Mouse (Mus musculus): ENCODE measurements around the gene Gm44511.
A peak's percentile ranks its signal among the peaks of the same experiment; 100 is the strongest.

DNA sequence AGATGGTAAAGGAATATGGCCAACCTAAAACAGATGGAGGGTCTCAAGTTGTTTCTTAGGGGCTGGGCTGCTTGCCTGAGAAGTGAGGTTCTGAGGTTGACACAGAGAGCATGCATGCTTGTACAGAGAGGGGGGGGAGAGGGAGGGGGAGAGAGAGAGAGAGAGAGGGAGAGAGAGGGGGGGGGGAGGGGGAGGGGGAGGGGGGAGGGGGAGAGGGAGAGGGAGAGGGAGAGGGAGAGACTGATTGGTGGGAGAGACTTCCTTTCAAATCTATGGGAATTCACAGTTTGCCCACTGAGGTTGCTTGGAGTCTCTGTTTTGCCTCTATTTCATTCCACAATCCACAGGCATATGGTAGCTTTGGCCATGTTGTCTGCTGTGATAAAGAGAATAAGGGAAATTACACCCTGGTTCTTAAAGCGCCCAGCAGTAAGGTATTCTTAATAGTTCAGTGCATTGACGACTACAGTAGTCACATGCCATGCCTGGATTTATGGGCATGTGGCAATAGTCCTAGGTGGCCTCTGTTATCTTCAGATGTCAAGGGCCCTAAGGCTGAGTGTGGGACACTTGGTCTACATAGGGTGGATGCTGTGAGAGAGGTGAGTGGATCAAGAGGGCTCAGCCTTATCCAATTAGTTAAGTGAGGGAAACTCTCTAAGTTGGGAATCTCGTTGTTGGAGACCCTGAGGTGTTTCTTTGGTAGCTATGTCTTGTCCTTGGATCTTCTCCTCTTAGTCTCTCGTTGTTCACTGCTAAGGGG is 15.4 kb upstream of the Gm44511 start:
- TF ChIP-seq CHD2 (IDR thresholded peaks at IDR 0.05; ENCODE audit: low read length), result no peak
- TF ChIP-seq POLR2AphosphoS2 (IDR thresholded peaks at IDR 0.05; ENCODE audit: low read length), result no peak
- TF ChIP-seq CTCF (IDR thresholded peaks at IDR 0.05 in 2 of 3, conservative IDR thresholded peaks at IDR 0.05 in 1 of 3; ENCODE audit: control insufficient read depth in 1 of 3, insufficient read depth in 1 of 3, low read depth in 2 of 3, low read length in 3 of 3, poor library complexity in 1 of 3, severe bottlenecking in 1 of 3), result no peak
- TF ChIP-seq TBP (IDR thresholded peaks at IDR 0.05; ENCODE audit: low read depth, low read length), result no peak
- peak; percentile 52 for TF ChIP-seq MYC (IDR thresholded peaks at IDR 0.05; ENCODE audit: low read depth, low read length)
- TF ChIP-seq EP300 (IDR thresholded peaks at IDR 0.05; ENCODE audit: low read depth in 1 of 2, low read length in 2 of 2), result no peak
- peak; percentile 39; the same call in 1 of the 2 replicates for TF ChIP-seq USF1 (IDR thresholded peaks at IDR 0.05; ENCODE audit: low read depth, low read length)
- no peak for TF ChIP-seq ZC3H11A (IDR thresholded peaks at IDR 0.05; ENCODE audit: low read depth, low read length)
- no peak for TF ChIP-seq ZKSCAN1 (IDR thresholded peaks at IDR 0.05; ENCODE audit: low read depth, low read length)
